Mouse (Mus musculus) cerebellum, adult 11 months (tissue): ENCODE data around the gene Gm47841.

Experiments used
- DNase-seq: peaks from one replicate; pipeline ENCODE4 v3.0.0; 2022

Gene Gm47841

DNA sequence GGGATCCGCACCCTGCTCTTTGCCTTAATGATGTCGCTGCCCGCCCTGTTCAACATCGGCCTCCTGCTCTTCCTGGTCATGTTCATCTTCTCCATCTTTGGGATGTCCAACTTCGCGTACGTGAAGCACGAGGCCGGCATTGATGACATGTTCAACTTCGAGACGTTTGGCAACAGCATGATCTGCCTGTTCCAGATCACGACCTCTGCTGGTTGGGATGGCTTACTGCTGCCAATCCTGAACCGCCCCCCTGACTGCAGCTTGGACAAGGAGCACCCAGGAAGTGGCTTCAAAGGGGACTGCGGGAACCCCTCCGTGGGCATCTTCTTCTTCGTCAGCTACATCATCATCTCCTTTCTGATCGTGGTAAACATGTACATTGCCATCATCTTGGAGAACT lies 7.5 kb downstream of the Gm47841 start:
- no peak for DNase-seq

DNA sequence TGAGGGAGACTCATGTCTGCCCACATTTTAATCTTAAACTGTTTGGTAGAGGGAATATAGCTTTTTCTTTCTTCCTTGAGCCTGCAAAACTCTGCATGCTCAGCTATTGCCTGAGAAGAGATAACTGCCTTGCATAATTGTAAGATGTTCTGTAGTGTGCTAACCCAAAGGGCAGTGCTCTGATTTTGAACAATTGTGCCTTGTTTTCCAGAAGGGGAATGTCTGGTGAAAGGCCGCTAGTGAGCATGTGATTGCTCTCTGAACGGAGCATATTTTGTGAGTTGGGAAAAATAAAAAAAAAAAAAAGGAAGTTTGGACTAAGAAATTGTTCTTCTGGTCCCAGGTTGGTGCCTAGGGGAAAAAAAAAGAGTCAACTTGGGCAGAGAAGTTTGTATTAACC lies 18.2 kb downstream of the Gm47841 start:
- no peak for DNase-seq

GRCm38 (mm10) chr15:101011352-101011751 lies 35.8 kb downstream of the Gm47841 start:
- DNase-seq, result no peak

DNA sequence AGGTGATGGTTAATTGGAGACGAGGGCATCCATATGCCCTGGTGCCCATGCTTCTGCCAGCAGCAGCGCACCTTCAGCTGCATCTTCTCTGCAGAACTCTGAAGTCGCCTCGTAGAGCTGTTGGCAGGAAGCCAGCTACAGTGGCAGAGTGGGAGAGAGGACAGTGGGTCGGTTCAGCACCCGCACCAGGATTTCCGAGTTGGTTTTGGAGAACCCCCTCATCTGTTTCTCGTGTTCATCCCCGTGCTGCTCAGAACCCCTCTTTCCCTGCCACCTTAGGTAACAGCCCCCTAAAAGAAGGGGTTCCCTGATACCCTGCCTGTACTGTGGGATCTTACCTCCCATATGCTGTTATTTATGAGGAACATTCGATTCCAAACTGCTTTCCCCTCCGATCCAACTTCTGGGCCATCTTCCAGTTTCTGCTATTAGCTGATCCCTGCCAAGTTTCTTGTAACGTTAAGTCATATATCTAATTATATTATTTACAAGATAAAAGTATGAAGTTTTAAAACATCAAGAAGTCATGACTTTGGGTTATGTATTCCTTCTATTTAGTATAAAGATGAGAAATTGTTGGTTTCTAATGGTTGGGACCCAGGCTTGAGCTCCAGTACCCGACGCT lies 38.7 kb downstream of the Gm47841 start:
- no peak for DNase-seq

DNA sequence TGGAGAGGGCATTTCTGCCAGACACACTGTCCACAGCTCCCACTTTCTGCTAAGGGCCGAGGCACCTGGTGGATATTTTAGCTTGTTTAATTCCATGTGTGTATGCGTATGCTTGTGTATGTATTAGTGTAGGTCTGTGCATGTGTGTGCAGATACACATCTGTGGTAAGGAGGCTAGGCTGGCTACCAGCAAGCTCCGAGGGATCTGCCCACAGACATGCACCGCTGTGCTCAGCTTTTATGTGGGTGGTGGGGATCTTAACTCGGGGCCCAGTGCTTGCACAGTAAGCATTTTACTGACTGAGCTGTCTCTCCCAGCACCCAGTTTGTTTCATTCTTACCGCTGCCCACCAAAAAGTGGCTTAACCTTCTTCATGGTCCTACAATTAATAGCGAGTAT lies 40.0 kb downstream of the Gm47841 start:
- DNase-seq, result no peak

DNA sequence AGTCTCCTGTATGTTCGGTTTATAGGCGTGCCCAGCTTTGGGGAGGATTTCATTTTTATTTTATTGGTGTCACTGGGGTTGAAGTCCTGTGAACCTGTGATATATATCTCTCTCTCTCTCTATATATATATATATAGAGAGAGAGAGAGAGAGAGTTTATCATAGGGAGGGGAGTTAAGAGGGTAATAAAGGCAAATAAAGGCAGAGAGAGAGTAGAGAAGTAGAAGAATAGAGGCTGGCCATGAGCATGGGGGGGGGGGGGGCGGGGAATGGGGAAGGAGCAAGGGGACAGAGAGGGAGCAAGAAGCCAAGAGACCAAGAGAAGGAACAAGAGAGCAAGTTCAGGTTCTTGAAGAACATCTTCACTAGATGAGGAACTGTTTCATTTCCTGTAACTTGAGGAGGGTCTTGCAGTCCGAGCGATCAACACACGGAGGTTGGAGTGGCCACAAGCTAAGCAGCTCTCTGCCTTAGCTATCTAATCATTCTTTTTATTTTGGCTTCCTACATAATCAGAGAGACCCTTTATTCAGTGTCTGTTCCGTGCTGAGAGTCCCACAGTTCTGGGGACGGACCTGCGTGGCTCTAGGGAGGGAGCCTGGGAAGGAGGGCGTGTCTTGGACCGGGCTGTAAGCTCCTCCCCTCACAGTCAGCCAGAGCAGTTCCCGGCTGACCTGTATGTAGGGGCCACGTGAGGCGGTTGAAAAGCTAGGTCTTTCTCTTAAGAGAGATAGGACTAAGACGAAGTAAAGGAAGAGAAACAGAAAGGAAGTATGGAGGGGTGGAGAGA lies 40.8 kb downstream of the Gm47841 start:
- no peak for DNase-seq

DNA sequence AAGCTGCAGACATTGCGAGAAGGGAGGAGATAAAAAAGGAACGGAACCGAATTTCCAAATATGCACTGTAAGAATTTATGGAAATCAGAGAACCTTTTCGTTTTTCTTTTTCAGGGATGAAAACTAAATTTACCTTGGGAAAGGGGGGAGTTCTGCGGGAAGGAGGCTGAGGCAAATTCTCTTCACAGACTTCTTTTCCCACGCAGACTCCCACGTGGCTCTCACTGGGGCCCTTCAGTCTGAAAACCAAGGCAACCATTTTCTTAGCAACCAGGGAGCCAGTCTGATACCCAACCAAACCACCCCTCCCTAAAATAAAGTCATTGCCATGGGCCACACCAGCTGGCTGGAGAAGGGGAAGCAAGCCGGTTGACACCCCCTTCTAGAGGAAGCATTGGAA lies 41.5 kb downstream of the Gm47841 start:
- DNase-seq, result no peak

DNA sequence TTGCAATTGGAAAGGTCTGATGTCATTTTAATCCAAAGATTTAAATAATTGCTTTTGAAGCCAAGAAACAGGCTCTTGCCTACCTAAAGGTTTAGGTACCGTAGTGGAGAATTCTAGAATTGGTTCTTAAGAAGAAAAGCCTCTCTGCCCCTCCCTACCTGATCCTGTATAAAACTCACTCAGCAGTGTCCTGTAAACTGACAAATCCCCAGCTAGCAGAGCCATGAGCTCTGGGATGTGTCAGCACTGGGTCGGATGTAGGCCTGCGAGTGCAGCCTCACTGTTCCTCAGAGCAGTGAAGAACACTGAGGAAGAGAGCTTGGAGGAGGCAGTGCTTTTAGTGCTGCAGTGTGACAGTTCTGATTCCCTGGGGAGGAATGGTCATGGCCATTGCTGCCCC lies 42.7 kb downstream of the Gm47841 start:
- DNase-seq, result no peak

DNA sequence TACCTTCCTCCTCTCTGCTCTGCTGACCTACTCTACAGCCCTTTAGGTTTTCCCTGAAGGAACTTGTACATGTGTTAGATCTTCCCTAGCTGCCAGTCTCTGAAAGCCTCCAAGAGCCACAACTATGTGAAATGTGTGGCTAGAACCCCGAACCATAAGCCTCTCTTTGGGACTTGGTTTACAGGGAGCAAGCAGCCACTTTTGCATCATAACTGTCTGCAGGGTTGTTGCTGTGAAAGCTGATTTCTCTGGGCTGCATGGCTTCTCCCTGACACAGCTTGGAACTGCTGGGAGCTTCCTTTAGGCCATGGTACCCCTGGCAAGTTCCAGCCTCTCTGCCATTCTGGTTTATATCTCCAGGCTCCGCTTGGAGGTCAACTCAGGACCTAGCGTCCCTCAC lies 44.7 kb downstream of the Gm47841 start:
- no peak for DNase-seq

- DNase-seq, result no peak
Observed at GRCm38 (mm10) chr15:101001685-101002084, 45.5 kb downstream of the Gm47841 start.

DNA sequence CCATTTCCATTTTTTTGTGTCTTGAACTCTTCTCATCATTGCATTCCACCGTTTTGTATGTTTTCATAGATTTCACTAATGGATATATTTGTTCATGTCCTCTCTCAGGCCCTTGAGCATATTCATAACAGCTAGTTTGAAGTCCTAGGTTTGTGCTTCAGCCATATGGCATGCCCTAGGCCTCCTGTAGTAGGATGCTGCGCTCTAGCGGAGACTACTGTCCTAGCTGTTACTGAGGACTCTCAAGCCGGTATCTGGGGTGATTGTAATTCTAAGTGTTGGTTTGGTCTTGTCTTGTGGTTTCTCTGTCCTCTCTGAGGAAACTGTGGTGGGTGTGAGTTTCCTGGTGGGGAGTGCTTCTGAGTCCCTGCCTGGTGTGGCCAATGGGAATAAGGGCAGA lies 50.1 kb downstream of the Gm47841 start:
- peak; percentile 49 for DNase-seq
